Mouse (Mus musculus): ENCODE data around the gene Gm20458.

DNA sequence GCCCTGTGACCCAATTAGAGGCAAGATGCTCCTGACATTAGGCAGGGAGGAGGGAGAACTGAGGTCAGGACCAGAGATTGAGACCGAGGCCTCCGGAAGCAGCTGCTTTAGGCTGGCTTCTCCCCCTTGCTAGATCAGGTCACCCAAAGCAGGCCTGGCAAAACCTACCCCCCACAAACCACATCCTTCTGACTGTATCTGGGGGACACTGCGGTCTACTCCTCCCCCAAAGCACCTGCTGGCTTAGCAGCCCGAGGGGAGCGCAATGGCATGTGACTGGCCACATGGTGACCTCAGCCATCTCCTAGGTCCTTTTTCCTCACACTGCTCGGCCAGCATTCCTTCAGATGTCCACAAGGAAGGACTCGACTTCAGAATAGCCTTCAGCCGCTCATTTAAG is 19.6 kb upstream of the Gm20458 start:
- TF ChIP-seq CTCF (IDR thresholded peaks at IDR 0.05; ENCODE audit: insufficient read depth, low read depth, low read length) (no peak), POLR2A (IDR thresholded peaks at IDR 0.05; ENCODE audit: insufficient read depth, low read depth, low read length) (no peak)

All from olfactory bulb, adult 2 months (tissue).